Mouse (Mus musculus): Measurements from ENCODE around the gene Slco3a1.

DNA sequence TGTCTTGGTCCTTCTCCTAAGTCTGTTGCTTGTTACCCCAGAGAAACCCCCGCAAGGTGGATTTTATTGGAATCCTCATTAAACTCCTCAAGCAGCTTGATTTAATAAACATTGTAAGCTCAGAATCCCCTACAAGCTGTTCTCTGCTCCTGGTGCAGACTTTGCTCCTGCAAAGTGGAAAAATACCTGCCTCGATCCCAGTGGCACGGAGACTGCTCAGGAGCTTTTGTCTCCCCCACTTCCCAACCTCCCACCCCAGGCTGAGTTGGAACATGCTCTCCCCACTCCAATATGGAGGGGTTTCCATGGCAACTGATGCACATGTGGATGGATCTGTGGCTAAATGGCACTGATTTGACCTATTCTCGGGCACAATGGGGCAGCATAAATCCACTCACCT lies 268.0 kb downstream of the Slco3a1 start:
- no peak for TF ChIP-seq EP300 (IDR thresholded peaks at IDR 0.05; ENCODE audit: low read depth)
- no peak for TF ChIP-seq CTCF (IDR thresholded peaks at IDR 0.05; ENCODE audit: low read depth)
